9 mouse cellular contexts compared by ENCODE assay signal in the genomic region with DNA sequence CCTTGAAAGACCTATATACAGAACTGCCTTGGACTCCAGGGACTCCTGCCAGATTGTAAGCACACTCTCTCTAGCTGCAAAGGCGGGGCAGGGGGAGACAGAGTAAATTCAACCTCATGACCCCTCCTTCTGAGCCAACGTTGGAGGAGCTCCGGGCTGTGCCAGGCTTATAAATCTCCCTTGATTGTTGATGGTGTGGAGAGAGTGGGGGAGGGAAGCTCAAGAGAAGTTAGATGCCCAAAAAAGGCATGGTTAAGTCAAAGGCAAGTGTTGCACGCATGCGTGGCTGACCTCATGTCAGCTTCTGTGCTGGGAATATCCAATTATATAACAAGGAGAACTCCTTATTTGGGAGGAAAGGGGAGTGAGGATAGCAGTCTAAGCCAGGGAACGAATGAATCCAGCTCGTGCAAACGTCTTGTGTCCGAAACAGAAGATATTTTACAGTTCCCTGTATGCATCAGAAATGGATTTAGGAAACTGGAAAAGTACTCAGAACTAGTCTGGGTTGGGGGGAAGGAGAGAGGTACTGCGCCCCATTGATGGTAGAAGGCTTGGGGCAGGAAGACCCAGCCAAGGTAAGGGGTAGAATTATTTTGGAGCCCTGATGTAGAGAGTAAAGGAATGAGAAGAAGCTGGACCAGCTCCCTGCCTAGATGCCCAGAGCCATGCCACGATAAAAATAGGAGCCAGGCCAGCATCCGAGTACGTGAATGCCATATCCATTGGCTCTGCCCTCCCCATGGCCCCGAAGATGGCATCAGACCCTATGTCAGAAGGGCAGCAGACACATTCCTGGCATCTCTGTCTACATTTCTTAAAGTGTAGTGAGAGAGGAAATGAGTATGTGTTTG. TPM values are rescaled to one million over a fixed set of nuclear protein-coding genes. Genes with fewer than 3 reads are reported as not detected.
A peak's percentile ranks its signal among the peaks of the same experiment; 100 is the strongest.
DNase-seq lines count a peak whose midpoint lies in the region; ATAC-seq lines count a peak whose summit lies in the region.
"Had no signal": no experiment of that assay in that cellular context is flagged by ENCODE, and none has a peak within 500 bp of the region (broad histone marks: within the 10 kb centered on the region; RNA-seq: fewer than 3 reads in every experiment).

No protein-coding gene starts in this region.

- H3K27me3 ChIP-seq in intestine, embryonic 16.5 days (replicated peaks; ENCODE audit: control insufficient read depth, insufficient read depth, low read length), result no peaks in the 10 kb centered on the region
- H3K27me3 ChIP-seq in lung, embryonic 16.5 days (ENCODE audit: control insufficient read depth, insufficient read depth, low read depth, low read length), result no peaks in the 10 kb centered on the region

- H3K4me2 ChIP-seq in intestine, embryonic 16.5 days (ENCODE audit: low read depth, low read length), result no peak overlapping the region
- H3K4me2 ChIP-seq in lung, embryonic 16.5 days (ENCODE audit: low read depth, low read length), result no peak overlapping the region

- peak; percentile 88 for ATAC-seq in intestine, embryonic 16.5 days
- peak; percentile 93 for ATAC-seq in lung, embryonic 16.5 days (ENCODE audit: low read depth)
- no peak for ATAC-seq in erythroid progenitor cell, adult 5-6 weeks (replicated peaks; ENCODE audit: low FRiP score, poor library complexity, severe bottlenecking)

- 51% methylated on average over 14 of the region's 14 CpGs for WGBS in intestine, embryonic 16.5 days
- WGBS in lung, embryonic 16.5 days, result 60% methylated on average over 14 of the region's 14 CpGs

- peaks cover 4% of the 10 kb centered on the region; the same call in 1 of the 2 replicates for H3K4me1 ChIP-seq in intestine, embryonic 16.5 days (ENCODE audit: control insufficient read depth, insufficient read depth, low read length)
- peaks cover 8% of the 10 kb centered on the region for H3K4me1 ChIP-seq in lung, embryonic 16.5 days (replicated peaks; ENCODE audit: control insufficient read depth, insufficient read depth, low read length)

- intact Hi-C loops in gastrocnemius, postnatal 14 days (cut with DNase I; ENCODE audit: low total_unique reads), result loop anchor here (10.0 kb wide), 1 partner anchor 639 kb away; no protein-coding TSS in a partner anchor

- DNase-seq in NIH3T3 (ENCODE audit: low read depth), result peak; percentile 6
- peak; percentile 20 for DNase-seq in gastrocnemius, postnatal 14 days
- no peak for DNase-seq in cerebellum, adult 9-10 months
- no peak for DNase-seq in left cerebral cortex, adult 11 months (ENCODE audit: low spot score)
- no peak for DNase-seq in cerebellum, postnatal 36 days
- DNase-seq: cerebellum, adult 8-10 months had no signal

- H3K9me3 ChIP-seq in intestine, embryonic 16.5 days (ENCODE audit: control insufficient read depth, low read length), result no peaks in the 10 kb centered on the region
- no peaks in the 10 kb centered on the region for H3K9me3 ChIP-seq in lung, embryonic 16.5 days (ENCODE audit: control insufficient read depth, low read length)

- H3K4me3 ChIP-seq in intestine, embryonic 16.5 days (ENCODE audit: low read length), result no peak overlapping the region
- H3K4me3 ChIP-seq in lung, embryonic 16.5 days (ENCODE audit: low read length), result no peak overlapping the region

- H3K27ac ChIP-seq in intestine, embryonic 16.5 days (ENCODE audit: low read length), result peak overlapping the region; percentile 74
- H3K27ac ChIP-seq in lung, embryonic 16.5 days (ENCODE audit: low read length), result peak overlapping the region; percentile 47

- H3K9ac ChIP-seq in intestine, embryonic 16.5 days (ENCODE audit: low read depth, low read length), result no peak overlapping the region
- H3K9ac ChIP-seq in lung, embryonic 16.5 days (ENCODE audit: low read length), result no peak overlapping the region

- H3K36me3 ChIP-seq in intestine, embryonic 16.5 days (ENCODE audit: control insufficient read depth, insufficient read depth, low read length), result no peaks in the 10 kb centered on the region
- H3K36me3 ChIP-seq in lung, embryonic 16.5 days (ENCODE audit: control insufficient read depth, insufficient read depth, low read length), result peaks cover 13% of the 10 kb centered on the region

RNA-seq across cellular contexts. Expression of a gene that starts 18.6 kb away (rescaled TPM):
- total RNA-seq in gastrocnemius, postnatal 14 days (2021), result 10 to 100 TPM; 17.6 to 18.7 TPM
- 14.4 and 14.6 TPM in 2 replicates for polyA plus RNA-seq in intestine, embryonic 16.5 days (2015; fragmentation: Nextera tagmentation; extraction: Ambion mirVana)
- polyA plus RNA-seq in lung, embryonic 16.5 days (2015; fragmentation: Nextera tagmentation; extraction: Ambion mirVana), result 16.5 and 17.2 TPM in 2 replicates
- 2.5 and 4.6 TPM in 2 replicates for total RNA-seq in erythroid progenitor cell, adult 5-6 weeks (2015; ENCODE audit: low replicate concordance)
- total RNA-seq in erythroid progenitor cell, adult 5-6 weeks (2017; ENCODE audit: low replicate concordance), result 2.8 and 6.5 TPM in 2 replicates

Comparison
In these comparisons a context has a peak if more than half of its experiments do, and no peak if none do; other contexts are left out.
1. DNase-seq: peak in NIH3T3 (single experiment) and gastrocnemius, postnatal 14 days (single experiment); none in cerebellum, adult 9-10 months (single experiment), left cerebral cortex, adult 11 months (single experiment) and cerebellum, postnatal 36 days (0 of 2).